Mouse (Mus musculus) layer of hippocampus, adult 8-10 months (tissue): ENCODE measurements around the gene Bcl2. TPM values are rescaled to one million over a fixed set of nuclear protein-coding genes. Genes with fewer than 3 reads are reported as not detected.
"Not testable (repeated sequence)": the region's sequence is repeated elsewhere in the genome, so short reads cannot be mapped to it uniquely, and the experiment has no call there.

Source experiments
- DNase-seq, 2 experiments: peaks; one replicate each; pipeline ENCODE4 v3.0.0; 2022; ENCODE audit warnings: low spot score in 2 of 2
- total RNA-seq, 4 experiments: library from RNA; stranded (reverse); gene quantifications; 2 replicates each; pipeline ENCODE4 v1.2.4; 2022

Gene Bcl2
- total RNA-seq: 10 to 100 TPM in 3 of 4 experiments, 1 to 10 TPM in 1; 9.8 to 11.6 (median 11.2) TPM

- peak in 1 of 2 experiments; percentile 59 for DNase-seq
Measured at GRCm38 (mm10) chr1:106713621-106714529, at the start of gene Bcl2. Bcl2 (minus strand) TSS chr1:106714274.

- DNase-seq: no peak
Measured at GRCm38 (mm10) chr1:106760750-106761149, 46.7 kb upstream of the Bcl2 start.

- peak; percentile 96 for DNase-seq
Measured at GRCm38 (mm10) chr1:106759572-106760435, 45.7 kb upstream of the Bcl2 start, which contains the start of gene Kdsr. Kdsr (minus strand) TSS chr1:106759727.

GRCm38 (mm10) chr1:106758734-106759571, 44.9 kb upstream of the Bcl2 start:
- DNase-seq: peak in 1 of 2 experiments; percentile 31

GRCm38 (mm10) chr1:106756633-106757032, 42.6 kb upstream of the Bcl2 start:
- no peak for DNase-seq

- DNase-seq: no peak
Measured at GRCm38 (mm10) chr1:106752013-106752412, 37.9 kb upstream of the Bcl2 start.

GRCm38 (mm10) chr1:106750656-106751055, 36.6 kb upstream of the Bcl2 start:
- no peak for DNase-seq

- DNase-seq: no peak
Measured at GRCm38 (mm10) chr1:106748555-106749315, 34.7 kb upstream of the Bcl2 start.

GRCm38 (mm10) chr1:106742980-106743379, 28.9 kb upstream of the Bcl2 start:
- DNase-seq: no peak

GRCm38 (mm10) chr1:106740735-106741134, 26.7 kb upstream of the Bcl2 start:
- DNase-seq: no peak

GRCm38 (mm10) chr1:106739810-106740209, 25.7 kb upstream of the Bcl2 start:
- DNase-seq: no peak

- no peak for DNase-seq
Measured at GRCm38 (mm10) chr1:106738092-106738491, 24.0 kb upstream of the Bcl2 start.

- DNase-seq: no peak
Measured at GRCm38 (mm10) chr1:106736211-106736610, 22.1 kb upstream of the Bcl2 start.

- peak in 1 of 2 experiments; percentile 30 for DNase-seq
Measured at GRCm38 (mm10) chr1:106735586-106735985, 21.5 kb upstream of the Bcl2 start.

GRCm38 (mm10) chr1:106722061-106722460, 8.0 kb upstream of the Bcl2 start:
- DNase-seq: no peak

- DNase-seq: not testable (repeated sequence)
Measured at GRCm38 (mm10) chr1:106717736-106718135, 3.7 kb upstream of the Bcl2 start.

GRCm38 (mm10) chr1:106717071-106717601, 3.1 kb upstream of the Bcl2 start:
- DNase-seq: peak; percentile 60 to 76

- no peak for DNase-seq
Measured at GRCm38 (mm10) chr1:106716141-106716540, 2.1 kb upstream of the Bcl2 start.

- no peak for DNase-seq
Measured at GRCm38 (mm10) chr1:106715111-106716083, 1.3 kb upstream of the Bcl2 start.
